Mouse (Mus musculus) testis, adult 2 months (tissue): Measurements from ENCODE around the gene Vcam1.

Experiments
- CTCF ChIP-seq: fragments of 200-500 bp; IDR thresholded peaks from 2 replicates; pipeline ENCODE4 v1.5.1; 2012; ENCODE audit warnings: low read depth, mild to moderate bottlenecking, inconsistent platforms, low read length, moderate library complexity; ENCODE audit not compliant: control insufficient read depth, insufficient read depth, insufficient replicate concordance
- POLR2A ChIP-seq: fragments of 200-500 bp; IDR thresholded peaks from 2 replicates; pipeline ENCODE4 v1.6.1; 2012; ENCODE audit warnings: low read depth, mild to moderate bottlenecking, inconsistent platforms, low read length, moderate library complexity; ENCODE audit not compliant: control insufficient read depth

GRCm38 (mm10) chr3:116076739-116077138, 52.7 kb downstream of the Vcam1 start:
- TF ChIP-seq POLR2A (no peak), CTCF (no peak)
